Mouse (Mus musculus) layer of hippocampus, adult 9-11 months (tissue): ENCODE results near the gene Gm49342.
"Not testable (repeated sequence)": the region's sequence is repeated elsewhere in the genome, so short reads cannot be mapped to it uniquely, and the experiment has no call there.

Experiments used
- DNase-seq: peaks from one replicate; pipeline ENCODE4 v3.0.0; 2022

Gm49342 gene

DNA sequence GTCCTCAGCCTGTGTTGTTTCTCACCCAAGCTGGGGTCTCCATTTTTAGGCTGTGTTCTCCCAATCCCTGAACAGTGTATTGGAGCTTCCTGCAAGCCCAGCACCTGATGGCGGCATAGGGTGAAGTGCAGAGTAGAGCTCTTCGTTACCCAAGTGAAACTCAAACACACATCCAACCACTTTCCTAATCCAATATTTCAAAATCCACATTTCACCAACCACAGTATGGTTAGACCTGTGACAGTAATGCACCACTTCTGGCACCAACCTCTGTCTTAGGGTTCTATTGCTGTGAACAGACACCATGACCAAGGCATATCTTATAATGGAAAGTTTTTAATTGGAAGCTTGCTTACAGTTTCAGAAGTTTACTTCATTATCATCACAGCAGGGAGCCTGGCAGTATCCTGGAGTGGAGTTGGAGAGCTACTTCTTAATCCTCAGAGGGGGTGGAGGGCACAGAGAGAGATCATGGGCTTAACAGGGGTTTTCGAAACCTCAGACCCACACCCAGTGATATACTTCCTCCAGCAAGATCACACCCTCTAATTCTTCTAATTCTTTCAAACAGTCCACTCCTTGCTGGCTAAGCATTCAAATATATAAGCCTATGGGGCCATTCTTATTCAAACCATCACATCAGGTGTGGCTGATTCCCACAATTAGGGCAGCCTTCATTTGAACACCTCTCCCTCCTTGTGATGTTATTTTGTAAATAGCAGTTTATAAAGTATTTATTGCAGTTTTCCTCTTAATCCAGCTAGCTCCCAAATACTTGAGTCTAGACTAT, 6.0 kb upstream of the Gm49342 start:
- no peak for DNase-seq

- no peak for DNase-seq
Measured at GRCm38 (mm10) chr14:50938940-50939339, 5.4 kb upstream of the Gm49342 start.

- not testable (repeated sequence) for DNase-seq
Measured at GRCm38 (mm10) chr14:50944668-50945033, 334 bp downstream of the Gm49342 start.

GRCm38 (mm10) chr14:50945081-50945480, 764 bp downstream of the Gm49342 start:
- not testable (repeated sequence) for DNase-seq

DNA sequence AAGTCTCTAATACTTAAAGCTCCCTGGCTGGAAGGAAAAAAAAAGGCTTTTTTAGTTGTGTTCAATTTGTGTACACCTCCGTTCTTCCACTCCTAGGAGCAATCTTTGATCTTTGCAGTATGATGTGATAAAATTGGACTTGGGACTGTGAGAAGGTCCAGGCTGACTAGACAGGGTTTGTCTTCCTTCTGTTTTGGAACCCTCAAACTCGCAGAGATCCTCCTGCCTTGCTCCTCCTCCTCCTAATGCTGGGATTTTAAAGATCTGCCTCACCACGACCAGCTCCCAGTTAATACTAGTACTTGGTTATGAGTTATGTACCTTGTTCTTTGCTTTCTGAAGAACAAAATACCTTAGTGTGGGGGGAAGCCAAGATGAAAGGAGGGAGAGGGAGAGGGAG, 1.2 kb downstream of the Gm49342 start:
- not testable (repeated sequence) for DNase-seq

- no peak for DNase-seq
Measured at GRCm38 (mm10) chr14:50955487-50955886, 11.2 kb downstream of the Gm49342 start.

DNA sequence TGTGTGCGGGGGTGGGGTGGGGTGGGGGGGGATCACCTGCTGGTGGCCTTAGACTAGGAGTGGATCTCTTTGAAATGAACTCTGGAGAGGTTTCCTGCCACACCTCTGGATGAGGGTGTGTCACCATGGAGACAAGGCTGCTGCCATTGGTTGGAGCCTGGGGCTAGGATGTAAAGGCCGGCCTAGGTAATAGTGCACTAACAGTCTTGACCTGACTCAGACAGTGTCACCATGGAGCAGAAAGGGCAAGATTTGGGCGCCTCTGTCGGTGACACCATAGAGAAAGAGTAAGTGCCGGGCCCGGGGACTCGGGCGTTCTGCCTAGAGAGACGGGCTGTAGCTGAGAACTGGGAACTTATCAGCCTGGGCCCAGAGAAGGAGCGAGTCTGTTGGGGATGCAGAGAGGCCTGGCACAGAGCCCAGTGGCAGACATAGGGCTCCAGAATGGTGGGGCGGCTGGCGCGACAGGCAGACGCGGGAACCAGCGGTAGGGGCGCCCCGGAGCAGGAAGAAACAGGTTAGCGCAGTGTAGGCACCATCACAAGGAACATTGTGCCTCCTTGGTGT, 11.7 kb downstream of the Gm49342 start, which contains the start of gene Pnp2:
Gene Pnp2, plus strand, starts transcription at position 51 of the 567 bp plus-strand sequence.
- peak; percentile 41 for DNase-seq

- not testable (repeated sequence) for DNase-seq
Measured at GRCm38 (mm10) chr14:50956724-50957123, 12.4 kb downstream of the Gm49342 start.

- DNase-seq, result not testable (repeated sequence)
Measured at GRCm38 (mm10) chr14:50957146-50957545, 12.8 kb downstream of the Gm49342 start.

GRCm38 (mm10) chr14:50958289-50958995, 14.1 kb downstream of the Gm49342 start:
- not testable (repeated sequence) for DNase-seq

DNA sequence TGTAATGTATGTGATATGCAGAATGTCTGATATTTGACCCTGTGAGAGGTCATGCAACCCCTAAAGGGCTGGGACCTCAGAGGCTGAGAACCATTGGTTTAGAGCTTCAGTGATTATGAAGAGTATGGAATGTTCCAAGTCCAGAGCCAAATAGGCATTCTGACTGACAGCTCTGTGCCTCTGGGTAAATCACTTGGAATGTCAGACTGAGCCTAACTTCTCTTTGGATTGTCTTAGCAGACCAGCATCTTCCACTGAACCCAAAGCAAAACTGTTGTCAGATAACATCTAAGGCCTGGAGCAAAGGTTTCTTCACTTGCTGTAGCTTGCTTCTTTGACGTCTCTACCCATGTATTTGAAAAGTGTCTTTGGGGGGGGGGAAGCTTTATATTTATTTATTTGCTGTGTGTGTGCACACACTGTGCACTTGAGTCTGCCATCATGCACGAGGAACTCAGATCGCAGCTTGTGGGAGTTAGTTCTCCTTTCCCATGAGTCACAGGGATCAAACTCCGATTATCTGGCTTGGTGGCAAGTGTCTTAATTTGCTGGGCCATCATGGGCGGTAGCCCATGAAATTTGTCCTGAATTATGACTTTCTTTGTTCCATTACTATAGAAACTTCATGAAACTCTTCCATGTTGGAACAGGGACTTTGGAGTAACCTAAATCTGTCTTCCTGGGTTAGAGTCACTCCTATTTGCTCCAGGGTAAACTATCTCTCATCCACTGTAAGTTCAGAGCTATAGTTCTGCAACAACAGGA, 24.1 kb downstream of the Gm49342 start:
- no peak for DNase-seq

DNA sequence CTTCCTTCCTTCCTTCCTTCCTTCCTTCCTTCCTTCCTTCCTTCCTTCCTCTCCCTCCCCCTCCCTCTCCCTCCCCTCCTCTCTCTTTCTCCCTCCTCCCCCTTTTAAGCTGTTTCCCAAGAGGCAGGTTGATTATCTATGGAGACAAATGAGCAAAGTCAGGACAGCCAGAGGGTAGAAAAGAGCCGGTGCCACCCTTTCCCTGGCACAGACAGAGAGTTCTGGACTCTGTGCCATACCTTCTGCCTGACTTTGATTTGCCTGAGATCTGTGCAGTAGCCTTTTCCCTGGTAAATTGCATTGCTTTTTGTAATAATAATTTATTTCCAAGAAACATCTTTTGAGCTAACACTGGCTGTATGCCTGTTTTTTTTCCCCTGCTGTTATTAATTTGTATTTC, 24.7 kb downstream of the Gm49342 start:
- DNase-seq, result no peak

DNA sequence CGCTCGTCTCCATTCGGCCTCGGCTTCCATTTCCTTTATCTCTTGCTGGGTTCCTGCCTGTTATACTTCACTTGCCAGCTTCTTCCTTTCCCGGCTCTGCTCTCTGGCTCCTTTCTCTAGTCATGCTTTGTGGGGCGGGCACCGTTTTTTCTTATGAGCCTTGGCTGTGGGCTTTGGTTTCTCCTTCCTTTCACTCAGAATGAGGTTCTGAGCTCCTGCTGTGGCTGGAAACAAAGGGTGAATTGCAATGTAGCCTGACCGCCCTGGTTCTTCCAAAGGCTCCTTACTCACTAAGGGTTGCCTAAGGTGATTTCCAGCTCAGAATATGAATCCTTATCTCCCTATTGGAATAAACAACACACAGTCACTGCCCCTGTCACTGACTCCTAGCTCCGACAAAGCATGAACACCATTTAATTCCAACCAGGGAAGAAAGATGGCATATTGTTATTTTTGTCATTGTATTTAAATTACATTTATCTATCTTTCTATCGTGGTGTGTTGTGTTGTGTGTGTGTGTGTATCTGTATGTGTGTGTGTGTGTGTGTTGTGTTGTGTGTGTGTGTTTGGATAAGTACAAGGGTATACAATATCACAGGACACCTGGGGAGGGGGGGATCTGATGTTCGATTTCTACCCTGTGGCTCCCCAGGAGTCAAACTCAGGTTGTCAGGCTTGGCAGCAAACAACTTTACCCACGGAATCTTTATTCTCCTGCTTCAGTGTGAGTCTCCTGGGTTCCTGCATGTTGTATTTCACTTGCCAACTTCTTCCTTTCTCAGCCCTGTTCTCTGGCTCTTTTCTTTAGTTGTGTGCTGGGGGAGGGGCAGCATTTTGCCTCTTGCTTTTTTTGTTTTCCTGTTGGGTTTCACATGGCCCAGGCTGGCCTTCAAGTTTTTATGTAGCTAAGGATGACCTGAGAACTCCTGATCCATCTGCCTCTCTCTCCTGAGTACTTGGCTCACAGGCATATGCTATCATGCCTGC, 25.5 kb downstream of the Gm49342 start:
- DNase-seq, result peak; percentile 76

DNA sequence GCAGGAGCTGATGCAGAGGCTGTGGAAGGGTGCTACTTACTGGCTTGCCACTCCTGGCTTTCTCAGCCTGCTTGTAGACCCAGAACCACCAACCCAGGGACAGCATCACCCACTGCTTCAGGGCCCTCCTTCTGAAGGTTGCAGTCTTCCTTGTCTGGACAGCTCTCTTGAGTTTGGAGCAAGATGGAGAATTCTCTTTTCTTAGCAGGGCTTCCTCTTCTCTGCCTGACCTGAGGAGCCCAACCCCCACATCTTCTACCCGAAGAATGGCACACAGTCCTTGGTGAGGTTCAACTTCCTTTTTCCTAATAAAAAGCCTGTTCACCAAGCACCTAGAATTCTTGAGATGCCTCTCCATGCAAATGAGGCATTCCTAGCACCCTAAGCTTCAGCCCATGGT, 26.5 kb downstream of the Gm49342 start:
- no peak for DNase-seq

- DNase-seq, result not testable (repeated sequence)
Measured at GRCm38 (mm10) chr14:50973054-50973453, 28.7 kb downstream of the Gm49342 start.

DNA sequence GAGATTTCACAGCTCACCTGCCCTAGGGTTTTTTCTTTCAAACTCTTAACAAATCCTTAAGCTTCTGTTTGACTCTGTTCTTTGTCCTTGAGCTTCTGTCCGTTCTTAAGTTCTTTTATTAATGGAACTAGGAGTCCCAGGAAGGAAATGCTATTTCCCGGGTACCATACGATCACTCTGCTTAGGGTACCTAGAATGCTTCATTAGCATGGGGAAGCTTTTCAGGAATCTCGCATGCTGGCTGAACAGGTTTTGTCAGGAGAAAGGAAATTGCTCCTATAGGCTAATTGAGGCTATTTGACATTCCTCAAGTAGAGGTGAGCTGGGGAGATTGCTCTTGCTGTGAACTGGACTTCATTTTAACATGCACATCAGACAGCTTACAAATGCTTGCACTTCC, 29.4 kb downstream of the Gm49342 start:
- DNase-seq, result no peak

DNA sequence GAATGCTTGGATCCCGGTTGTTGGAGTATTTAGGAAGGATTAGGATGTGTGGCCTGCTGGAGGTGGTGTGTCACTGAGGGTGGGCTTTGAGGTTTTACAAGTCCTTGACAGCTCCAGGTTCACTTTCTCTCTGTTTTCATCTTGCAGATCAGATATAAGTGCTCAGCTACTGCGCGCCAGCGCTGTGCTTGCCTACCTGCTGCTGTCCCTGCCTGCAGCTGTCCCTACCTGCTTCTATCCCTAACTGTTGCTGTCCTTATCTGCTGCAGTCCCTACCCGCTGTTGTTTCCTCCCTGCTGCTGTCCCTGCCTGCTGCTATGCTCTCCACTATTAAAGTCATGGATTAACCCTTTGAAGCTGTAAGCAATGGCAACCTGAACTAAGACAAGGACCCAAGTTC, 30.7 kb downstream of the Gm49342 start:
- DNase-seq, result no peak

DNA sequence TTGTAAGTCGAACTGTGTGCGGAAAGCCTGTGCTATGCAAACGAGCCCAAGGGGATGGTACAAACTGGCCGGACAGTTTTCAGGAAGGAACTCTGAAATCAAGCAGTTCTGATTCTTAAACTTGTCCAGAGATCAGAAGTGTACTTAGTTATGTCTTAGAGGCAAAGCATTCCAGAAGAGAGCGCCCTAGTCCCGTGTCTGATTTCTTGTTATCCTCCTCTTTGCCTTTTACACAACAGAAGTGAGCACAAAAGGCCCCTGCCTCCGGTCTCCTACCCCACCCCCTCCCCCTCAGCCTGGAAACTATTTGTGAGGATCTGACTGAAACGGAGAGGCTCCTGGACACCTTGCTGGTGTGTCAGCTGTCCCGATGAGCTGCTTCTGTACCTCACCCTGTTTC, 32.4 kb downstream of the Gm49342 start:
- DNase-seq, result no peak

DNA sequence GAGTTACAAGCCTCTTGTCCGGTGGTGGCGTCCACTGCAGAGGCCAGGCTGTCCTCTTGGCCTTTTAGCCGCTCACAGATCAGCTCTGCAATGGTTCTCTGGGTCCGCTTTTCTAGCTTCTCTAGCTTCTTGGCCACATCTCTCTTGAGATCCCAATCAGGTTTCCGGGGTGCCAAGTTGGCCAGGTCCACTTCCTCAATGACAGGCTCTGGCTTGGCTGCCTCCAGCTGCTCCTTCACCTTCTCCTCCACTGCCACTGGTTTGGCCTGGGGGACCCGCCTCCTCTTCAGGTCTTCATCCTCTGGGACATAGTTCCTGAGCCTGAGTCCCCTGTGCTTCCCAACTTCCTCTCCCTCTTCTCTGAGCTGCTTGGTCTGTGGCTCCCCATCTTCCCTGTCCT, 34.1 kb downstream of the Gm49342 start:
- DNase-seq, result not testable (repeated sequence)

DNA sequence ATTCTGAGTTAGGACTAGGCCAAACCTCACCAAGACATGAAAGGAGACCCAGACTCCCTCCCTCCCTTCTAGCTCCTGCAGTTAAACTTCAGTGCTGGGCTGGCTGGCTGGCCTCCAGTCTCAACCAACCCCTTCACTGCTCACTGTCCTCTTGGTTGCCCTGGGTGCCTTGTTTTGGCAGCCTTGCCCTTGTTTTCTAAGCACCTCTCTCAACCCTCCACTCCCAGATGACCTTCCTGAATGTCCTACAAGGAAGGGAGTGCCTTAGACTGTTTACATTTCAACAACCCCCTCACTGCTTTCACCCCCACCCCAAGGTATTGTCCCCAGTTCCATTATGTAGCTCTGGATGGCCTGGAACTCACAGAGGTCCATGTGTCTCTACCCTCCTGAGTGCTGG, 35.3 kb downstream of the Gm49342 start:
- DNase-seq, result no peak

DNA sequence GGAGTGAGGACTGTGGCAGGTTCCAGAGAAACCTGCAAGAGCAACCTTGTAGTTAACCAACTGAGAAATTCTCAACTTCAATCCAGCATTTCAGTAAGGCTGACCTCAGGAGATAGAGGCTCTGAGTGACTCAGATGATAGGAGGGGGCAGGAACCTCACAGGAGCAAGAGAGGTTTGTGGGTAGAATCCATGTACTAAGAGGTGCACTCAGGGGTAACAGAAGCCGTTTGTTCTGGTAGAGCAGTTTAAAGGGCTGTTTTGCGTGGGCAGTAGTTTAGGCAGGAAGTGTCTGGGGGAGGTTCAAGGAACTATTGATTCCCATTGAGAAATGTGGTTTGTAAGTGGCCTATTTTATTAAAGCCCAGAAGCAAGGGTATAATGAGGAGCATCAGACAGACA, 36.9 kb downstream of the Gm49342 start:
- no peak for DNase-seq

DNA sequence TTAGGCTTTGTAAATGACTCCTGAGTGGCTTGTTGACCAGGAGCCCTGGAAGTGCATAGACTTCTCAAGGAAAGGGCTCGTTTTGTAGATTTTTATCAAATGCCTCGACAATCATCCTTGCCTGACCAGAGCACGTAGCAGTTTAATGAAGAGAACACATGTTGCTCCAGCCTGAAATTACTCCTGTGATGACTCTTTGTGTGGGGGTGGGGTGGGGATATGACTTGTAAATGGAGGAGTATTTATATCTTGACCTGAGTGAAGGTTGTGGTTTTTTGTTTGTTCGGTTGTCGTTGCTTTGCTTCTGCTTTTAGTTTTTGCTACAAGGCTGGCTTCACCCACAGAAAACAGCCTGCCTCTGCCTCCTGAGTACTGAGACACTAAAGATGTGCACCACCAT, 37.5 kb downstream of the Gm49342 start:
- DNase-seq, result no peak
